Mouse (Mus musculus) hindbrain, postnatal 0 days (tissue): ENCODE results near the gene Hdac9. TPM values are rescaled to one million over a fixed set of nuclear protein-coding genes. Genes with fewer than 3 reads are reported as not detected.

Experiments
- ATAC-seq: fragments of 200-750 bp; cut with Nextera tagmentation; 2 replicates; pipeline ENCODE4 v1.8.0; 2017; ENCODE audit warnings: mild to moderate bottlenecking, moderate TSS enrichment, moderate library complexity
- DNase-seq: peaks from one replicate; pipeline ENCODE4 v3.0.0-alpha.2; 2015; ENCODE audit warnings: low spot score
- H3K27ac ChIP-seq: fragments of 300-500 bp; sonication (generic); 2 replicates; pipeline ENCODE4 v1.5.1; 2014; ENCODE audit warnings: mild to moderate bottlenecking
- H3K27me3 ChIP-seq: fragments of 300-500 bp; sonication (generic); 2 replicates; pipeline ENCODE4 v1.6.1; 2014; ENCODE audit warnings: low read length, mixed read lengths; ENCODE audit not compliant: insufficient read depth
- H3K36me3 ChIP-seq: fragments of 300-500 bp; sonication (generic); 2 replicates; pipeline ENCODE4 v1.6.1; 2014; ENCODE audit warnings: low read length, mixed read lengths; ENCODE audit not compliant: insufficient read depth
- H3K4me1 ChIP-seq: fragments of 300-500 bp; sonication (generic); 2 replicates; pipeline ENCODE4 v1.6.1; 2014; ENCODE audit warnings: antibody characterized with exemption, low read length, mixed read lengths; ENCODE audit not compliant: insufficient read depth
- H3K4me2 ChIP-seq: fragments of 300-500 bp; sonication (generic); 2 replicates; pipeline ENCODE4 v1.6.1; 2014; ENCODE audit warnings: low read depth, mild to moderate bottlenecking, low read length, moderate library complexity, mixed read lengths
- H3K4me3 ChIP-seq: fragments of 300-500 bp; sonication (generic); 2 replicates; pipeline ENCODE4 v1.5.1; 2014; ENCODE audit warnings: low read length
- H3K9ac ChIP-seq: fragments of 300-500 bp; sonication (generic); replicated peaks from 2 replicates; pipeline ENCODE4 v1.6.1; 2014; ENCODE audit warnings: mild to moderate bottlenecking, low read length, moderate library complexity, mixed read lengths
- H3K9me3 ChIP-seq: fragments of 300-500 bp; sonication (generic); 2 replicates; pipeline ENCODE4 v1.6.1; 2016; ENCODE audit warnings: low read length, mixed read lengths
- CTCF ChIP-seq: IDR thresholded peaks from 2 replicates; pipeline ENCODE4 v1.5.1; 2016; ENCODE audit warnings: antibody characterized with exemption, control low read depth, low read depth
- WGBS: fragments of 180-500 bp; shearing (Covaris S2); extraction: QIAGEN DNeasy Blood & Tissue Kit; methylation state at CpG from one replicate; pipeline ENCODE4 v1.1.7; 2014; 5-methylcytosine and 5-hydroxymethylcytosine counted together
- polyA plus RNA-seq: library from polyadenylated mRNA; unstranded; fragments of >200 nt; fragmentation: Nextera tagmentation; extraction: Ambion mirVana; gene quantifications from 2 replicates; pipeline ENCODE4 v1.2.1, GENCODE M21; 2015
- total RNA-seq: library from RNA; depleted of rRNA; stranded (reverse); fragments of >200 nt; gene quantifications from 2 replicates; pipeline ENCODE4 v1.2.3, GENCODE M21; 2014

Gene Hdac9
- total and polyA plus RNA-seq, 2 experiments from 2014 or later = 12.2 to 14.8 TPM

DNA sequence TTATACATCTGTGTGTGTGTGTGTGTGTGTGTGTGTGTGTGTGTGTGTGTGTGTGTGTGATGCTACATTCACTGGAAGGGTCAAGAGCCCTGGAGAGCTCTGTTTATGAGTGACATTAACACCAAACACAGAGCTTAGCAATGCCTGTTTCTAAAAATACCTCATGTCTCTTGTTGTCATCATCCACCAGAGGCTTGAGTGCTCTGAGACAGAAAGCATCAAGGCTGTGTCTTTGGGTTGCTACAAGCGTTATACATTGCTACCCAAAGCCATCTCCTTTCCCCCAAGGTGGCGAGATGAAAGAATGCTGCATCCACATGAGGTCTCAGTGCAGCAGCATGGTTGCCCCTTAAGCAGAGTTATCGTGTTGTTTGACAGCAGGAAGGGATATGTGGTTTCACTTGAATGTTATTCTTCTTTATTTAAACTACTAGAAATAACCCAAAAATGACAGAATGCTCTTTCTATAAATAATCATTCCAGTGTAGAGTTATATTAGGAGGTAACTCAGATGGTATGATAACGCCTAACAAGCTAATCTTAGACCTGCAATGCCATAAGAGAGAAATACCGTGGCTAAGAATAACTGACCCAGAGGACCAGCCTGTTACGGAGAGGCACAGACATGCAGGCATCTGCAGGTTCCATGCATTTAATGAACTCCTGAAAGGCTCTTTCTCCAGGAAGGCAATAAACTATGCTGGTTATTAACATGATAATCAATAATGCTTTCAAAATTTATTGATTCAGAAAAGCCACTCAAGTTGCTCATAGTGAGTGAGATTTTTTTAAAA lies 399.9 kb downstream of the Hdac9 start:
- Histone ChIP-seq H3K36me3 (no peaks in the 10 kb centered on the region), H3K9me3 (no peaks in the 10 kb centered on the region), H3K9ac (no peak overlapping the region), H3K27me3 (no peaks in the 10 kb centered on the region), H3K4me1 (no peaks in the 10 kb centered on the region), H3K4me3 (no peak overlapping the region), H3K27ac (no peak overlapping the region), H3K4me2 (no peak overlapping the region)
- ATAC-seq (no peak; the same call in 1 of the 2 replicates), DNase-seq (no peak)
- 55% methylated on average over 6 of the region's 6 CpGs for WGBS
- no peak for TF ChIP-seq CTCF

DNA sequence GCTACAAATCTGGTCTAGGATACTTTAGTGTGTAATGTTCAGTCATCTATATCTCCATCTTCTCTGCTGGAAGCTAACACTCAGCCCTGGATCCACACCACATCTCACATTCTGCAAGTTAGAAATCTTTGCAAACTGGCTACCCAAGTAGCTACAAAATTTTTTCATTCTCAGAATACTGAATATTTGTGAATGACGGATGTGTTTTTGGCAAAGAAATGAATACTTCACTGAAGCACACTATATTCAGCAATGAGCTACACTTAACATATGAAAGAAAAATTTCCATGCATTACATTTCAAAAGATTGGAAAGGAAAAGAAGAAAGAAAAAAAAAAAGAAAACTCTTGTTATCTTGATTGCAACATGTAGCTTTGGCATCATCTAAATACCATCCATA lies 410.6 kb downstream of the Hdac9 start:
- ATAC-seq (no peak), DNase-seq (no peak)
- Histone ChIP-seq H3K9me3 (no peaks in the 10 kb centered on the region), H3K27ac (no peak overlapping the region), H3K9ac (no peak overlapping the region), H3K4me3 (no peak overlapping the region), H3K4me1 (no peaks in the 10 kb centered on the region), H3K4me2 (no peak overlapping the region), H3K36me3 (no peaks in the 10 kb centered on the region), H3K27me3 (no peaks in the 10 kb centered on the region)
- 89% methylated on average over 1 of the region's 1 CpGs for WGBS
- no peak for TF ChIP-seq CTCF

DNA sequence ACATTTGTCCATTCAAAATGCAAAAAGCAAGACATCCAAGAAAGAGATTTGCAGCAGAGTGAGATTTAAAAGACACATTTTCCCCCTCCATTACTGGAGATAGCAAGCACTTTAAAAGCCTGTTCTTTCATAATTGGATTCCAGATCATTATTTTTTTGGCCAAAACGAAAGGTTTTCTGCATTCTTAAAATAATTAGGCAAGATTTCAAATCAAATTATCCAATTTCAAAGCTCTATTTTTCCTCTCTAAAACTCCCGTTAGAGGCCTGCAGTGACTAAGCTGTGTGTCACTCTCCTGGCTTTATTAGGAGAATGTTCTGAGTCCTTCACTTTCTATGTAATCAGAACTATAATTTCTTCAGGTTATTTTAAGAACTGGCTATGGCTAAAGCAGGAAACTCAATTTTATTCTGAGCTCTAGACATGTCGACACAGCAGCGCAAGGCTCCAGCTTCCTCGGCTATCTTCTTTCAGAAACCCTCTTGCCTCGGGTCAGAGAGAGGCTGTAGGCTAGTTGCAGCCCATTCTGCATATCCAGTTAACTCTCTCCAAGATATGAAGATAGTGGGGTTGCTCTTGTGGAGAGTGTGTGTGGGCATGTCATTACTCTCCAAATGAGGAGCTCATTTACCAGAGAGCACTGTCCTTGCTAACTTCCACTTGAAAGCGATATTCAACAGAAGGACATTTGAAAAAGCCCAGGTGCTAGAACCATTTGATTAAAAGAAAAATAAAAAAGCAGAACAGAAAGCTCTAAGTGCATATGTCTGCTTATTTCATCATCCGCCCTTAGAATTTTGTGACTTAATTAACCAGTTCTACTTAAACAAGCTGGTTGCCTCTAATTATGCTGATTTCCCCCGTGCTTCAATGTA lies 417.9 kb downstream of the Hdac9 start:
- Histone ChIP-seq H3K27ac (0 out of 2 replicates have a peak overlapping the region, but pooled peaks have one; percentile 2), H3K4me2 (no peak overlapping the region), H3K4me3 (no peak overlapping the region), H3K4me1 (no peaks in the 10 kb centered on the region), H3K9ac (no peak overlapping the region), H3K27me3 (no peaks in the 10 kb centered on the region), H3K36me3 (no peaks in the 10 kb centered on the region), H3K9me3 (no peaks in the 10 kb centered on the region)
- 71% methylated on average over 9 of the region's 9 CpGs for WGBS
- ATAC-seq = no peak
- peak; percentile 6 for DNase-seq
- no peak for TF ChIP-seq CTCF

DNA sequence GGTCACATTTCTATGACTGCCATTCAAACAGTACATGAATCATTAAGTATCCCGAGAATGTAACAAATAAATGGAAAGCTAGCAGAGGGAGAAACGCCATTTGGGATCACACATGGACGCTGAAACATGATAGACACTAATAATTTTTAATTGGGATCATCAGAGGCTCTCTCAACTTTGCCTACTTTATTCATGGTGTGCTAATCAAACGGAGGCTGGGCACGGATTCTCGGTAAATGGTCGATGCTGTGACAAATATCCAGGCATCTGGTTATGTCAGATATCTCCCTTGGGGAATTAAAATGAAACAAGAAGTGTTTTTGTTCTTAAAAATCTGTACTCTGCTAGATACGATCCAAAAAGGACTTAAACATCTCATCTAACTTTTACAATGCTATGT lies 418.6 kb downstream of the Hdac9 start:
- 59% methylated on average over 8 of the region's 8 CpGs for WGBS
- H3K9me3 ChIP-seq = no peaks in the 10 kb centered on the region
- no peak overlapping the region for H3K27ac ChIP-seq
- ATAC-seq (no peak), DNase-seq (no peak)
- no peak for TF ChIP-seq CTCF
- no peaks in the 10 kb centered on the region for H3K4me1 ChIP-seq
- H3K4me2 ChIP-seq = no peak overlapping the region
- H3K36me3 ChIP-seq = no peaks in the 10 kb centered on the region
- no peaks in the 10 kb centered on the region for H3K27me3 ChIP-seq
- no peak overlapping the region for H3K9ac ChIP-seq
- no peak overlapping the region for H3K4me3 ChIP-seq

DNA sequence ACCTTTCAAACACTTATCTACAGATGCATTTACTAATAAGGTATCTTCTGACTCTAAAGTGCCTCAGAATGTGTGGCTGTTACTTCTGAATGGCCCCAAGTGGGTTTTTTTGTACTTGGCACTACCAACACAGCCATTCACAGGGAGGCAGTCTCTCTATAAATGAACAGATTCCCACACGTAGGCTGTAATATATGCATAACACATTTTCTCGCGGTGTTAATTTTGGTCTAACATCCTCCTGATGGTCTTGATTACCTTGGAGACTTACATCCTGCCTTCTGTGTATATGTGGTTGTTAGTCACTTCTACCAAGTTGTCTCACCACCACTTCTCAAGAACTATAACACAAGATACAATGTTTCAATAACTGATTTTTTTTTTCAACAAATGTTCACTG lies 419.2 kb downstream of the Hdac9 start:
- DNase-seq (no peak), ATAC-seq (no peak)
- no peak overlapping the region for H3K9ac ChIP-seq
- no peak overlapping the region for H3K27ac ChIP-seq
- H3K4me2 ChIP-seq = no peak overlapping the region
- H3K27me3 ChIP-seq = no peaks in the 10 kb centered on the region
- no peaks in the 10 kb centered on the region for H3K36me3 ChIP-seq
- H3K9me3 ChIP-seq = no peaks in the 10 kb centered on the region
- H3K4me1 ChIP-seq = no peaks in the 10 kb centered on the region
- no peak for TF ChIP-seq CTCF
- no peak overlapping the region for H3K4me3 ChIP-seq
- WGBS = 61% methylated on average over 3 of the region's 3 CpGs

DNA sequence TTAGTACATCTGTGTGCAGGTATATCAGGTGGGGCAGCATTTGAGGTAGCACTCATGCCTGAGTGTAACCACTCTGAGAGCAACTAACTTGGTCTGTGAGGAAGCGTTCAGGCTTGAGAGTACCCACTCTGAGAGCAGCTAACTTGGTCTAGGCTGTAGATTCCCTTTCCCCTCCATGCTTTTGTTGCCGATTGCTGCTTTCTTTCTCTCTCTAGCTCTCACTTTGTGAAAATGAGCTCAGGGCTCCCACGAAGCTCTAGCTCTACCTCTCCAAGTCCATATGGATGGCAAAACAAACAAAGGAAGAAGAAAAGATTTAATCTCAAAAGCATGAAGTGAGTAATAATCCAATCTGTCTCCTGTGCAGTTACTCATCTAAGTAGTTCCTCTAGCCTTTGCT lies 421.0 kb downstream of the Hdac9 start:
- DNase-seq = peak; percentile 18
- peak; percentile 29; the same call in 1 of the 2 replicates for ATAC-seq

More for the DNA sequence above, 421.0 kb downstream of the Hdac9 start:
- H3K36me3 ChIP-seq = no peaks in the 10 kb centered on the region
- peak overlapping the region; percentile 23 for H3K4me2 ChIP-seq
- H3K4me1 ChIP-seq = no peaks in the 10 kb centered on the region
- H3K27me3 ChIP-seq = no peaks in the 10 kb centered on the region
- peak overlapping the region; percentile 18 for H3K4me3 ChIP-seq
- no peaks in the 10 kb centered on the region for H3K9me3 ChIP-seq
- WGBS = 54% methylated on average over 3 of the region's 3 CpGs
- H3K27ac ChIP-seq = no peak overlapping the region
- TF ChIP-seq CTCF = no peak
- H3K9ac ChIP-seq = no peak overlapping the region
